Mouse (Mus musculus) C2C12 (cell line): ENCODE measurements around the gene Ddx41.

Source experiments
- CTCF ChIP-seq: IDR thresholded peaks from one replicate; pipeline ENCODE4 v1.5.1; 2011; ENCODE audit not compliant: control insufficient read depth, insufficient read depth, insufficient read length
- MYOG ChIP-seq: IDR thresholded peaks from one replicate; pipeline ENCODE4 v1.6.1; 2011; ENCODE audit not compliant: control insufficient read depth, insufficient read length; ENCODE audit errors: extremely low read depth

DNA sequence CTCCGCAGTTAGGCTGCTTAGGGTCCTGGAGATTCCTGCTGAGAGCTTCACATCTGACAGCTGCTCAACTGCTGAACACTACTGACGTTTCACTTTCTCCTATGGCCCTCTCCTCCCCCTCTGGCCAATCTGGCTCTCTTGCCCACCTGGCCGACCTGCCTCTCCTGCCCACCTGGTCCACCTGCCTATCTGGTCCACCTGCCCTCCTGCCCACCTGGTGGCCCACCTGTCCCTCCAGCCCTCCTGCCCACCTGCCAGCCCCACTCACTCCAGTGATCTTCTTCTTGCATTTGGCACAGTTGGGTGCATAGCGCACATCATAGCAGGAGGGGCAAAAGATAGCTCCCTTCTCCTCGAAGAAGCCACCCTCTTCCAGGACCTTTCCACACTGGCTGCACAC, 32.1 kb downstream of the Ddx41 start:
- TF ChIP-seq CTCF (no peak), MYOG (no peak)
